Mouse (Mus musculus): Measurements from ENCODE around the gene Ptgdr2. TPM values are rescaled to one million over a fixed set of nuclear protein-coding genes. Genes with fewer than 3 reads are reported as not detected.

Ptgdr2 gene
- polyA plus RNA-seq, 1 experiment from 2014 or later = 0.13 TPM

DNA sequence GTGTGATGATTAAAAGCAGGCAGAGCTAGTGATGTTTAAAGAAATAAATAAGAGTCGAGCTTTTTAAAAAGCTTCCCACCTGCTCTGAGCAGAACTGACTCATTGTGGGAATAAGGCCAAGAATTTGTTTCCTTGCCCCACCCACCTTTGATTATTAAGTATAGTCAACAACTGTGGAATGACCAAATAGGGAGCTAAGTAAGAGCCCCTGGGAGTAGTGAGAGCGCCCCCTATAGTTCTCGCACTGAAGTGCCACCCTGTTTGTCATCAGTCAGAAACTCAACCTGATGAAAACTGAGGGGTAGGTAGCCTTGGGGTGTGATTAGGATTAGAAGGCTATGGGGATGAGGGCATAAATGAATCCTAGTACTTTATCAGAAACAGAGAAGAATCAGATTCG lies 39.4 kb downstream of the Ptgdr2 start:
- ATAC-seq = no peak
- 42% methylated on average over 4 of the region's 4 CpGs for WGBS

GRCm38 (mm10) chr19:10979184-10980168 lies 42.5 kb downstream of the Ptgdr2 start:
- WGBS = 11% methylated on average over 18 of the region's 18 CpGs
- no peaks in the 10 kb centered on the region for H3K36me3 ChIP-seq (ENCODE audit: control insufficient read depth, insufficient read depth)

More for the DNA sequence above, 39.4 kb downstream of the Ptgdr2 start:
- H3K36me3 ChIP-seq (ENCODE audit: control insufficient read depth, insufficient read depth) = no peaks in the 10 kb centered on the region
- no peaks in the 10 kb centered on the region for H3K27me3 ChIP-seq (replicated peaks; ENCODE audit: control insufficient read depth, insufficient read depth, low read length)
- no peak overlapping the region for H3K9ac ChIP-seq (replicated peaks; ENCODE audit: low read depth, low read length)
- no peak overlapping the region for H3K4me3 ChIP-seq (replicated peaks; ENCODE audit: low read length)
- 0 out of 2 replicates have a peak, but pooled peaks cover 2% of the 10 kb centered on the region for H3K4me1 ChIP-seq (replicated peaks; ENCODE audit: control insufficient read depth, insufficient read depth, low read length)
- H3K9me3 ChIP-seq (ENCODE audit: control insufficient read depth, low read length) = peaks cover 6% of the 10 kb centered on the region; the same call in 1 of the 2 replicates
- no peak overlapping the region for H3K27ac ChIP-seq (ENCODE audit: low read length)
- no peak overlapping the region for H3K4me2 ChIP-seq (ENCODE audit: low read length)

DNA sequence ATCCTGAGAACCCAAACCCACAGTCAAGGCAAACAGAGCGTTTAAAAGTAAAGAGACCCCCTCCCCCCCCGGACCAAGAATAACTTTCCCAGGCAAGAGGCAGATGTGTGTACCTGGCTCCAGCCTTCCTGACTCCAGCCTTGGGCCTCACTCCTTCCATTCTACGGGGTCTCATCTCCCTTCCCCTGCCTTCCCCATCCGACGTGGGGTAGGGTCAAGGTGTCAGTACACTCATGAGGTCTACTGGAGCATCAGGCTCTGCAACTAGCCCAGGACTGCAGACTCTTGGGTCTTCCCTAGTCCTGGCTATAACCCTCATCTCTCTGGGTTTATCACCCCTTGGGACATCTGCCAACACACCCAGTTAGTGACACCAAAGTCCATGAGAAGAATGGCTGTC lies 43.2 kb downstream of the Ptgdr2 start:
- Histone ChIP-seq H3K9ac (replicated peaks; ENCODE audit: low read depth, low read length) (no peak overlapping the region), H3K4me1 (replicated peaks; ENCODE audit: control insufficient read depth, insufficient read depth, low read length) (0 out of 2 replicates have a peak, but pooled peaks cover 2% of the 10 kb centered on the region), H3K9me3 (ENCODE audit: control insufficient read depth, low read length) (no peaks in the 10 kb centered on the region), H3K27ac (ENCODE audit: low read length) (no peak overlapping the region), H3K4me3 (replicated peaks; ENCODE audit: low read length) (no peak overlapping the region), H3K4me2 (ENCODE audit: low read length) (no peak overlapping the region), H3K27me3 (replicated peaks; ENCODE audit: control insufficient read depth, insufficient read depth, low read length) (no peaks in the 10 kb centered on the region), H3K36me3 (ENCODE audit: control insufficient read depth, insufficient read depth) (no peaks in the 10 kb centered on the region)
- no peak; the same call in 1 of the 2 replicates for ATAC-seq
- 92% methylated on average over 5 of the region's 5 CpGs for WGBS

More at GRCm38 (mm10) chr19:10979184-10980168, 42.5 kb downstream of the Ptgdr2 start:
- H3K9ac ChIP-seq (replicated peaks; ENCODE audit: low read depth, low read length) = 0 out of 2 replicates have a peak overlapping the region, but pooled peaks have one; percentile 19
- peak overlapping the region; percentile 26 for H3K4me2 ChIP-seq (ENCODE audit: low read length)
- H3K27me3 ChIP-seq (replicated peaks; ENCODE audit: control insufficient read depth, insufficient read depth, low read length) = no peaks in the 10 kb centered on the region
- no peak overlapping the region for H3K27ac ChIP-seq (ENCODE audit: low read length)
- H3K9me3 ChIP-seq (ENCODE audit: control insufficient read depth, low read length) = no peaks in the 10 kb centered on the region
- ATAC-seq = peak; percentile 43
- H3K4me3 ChIP-seq (replicated peaks; ENCODE audit: low read length) = no peak overlapping the region
- 0 out of 2 replicates have a peak, but pooled peaks cover 2% of the 10 kb centered on the region for H3K4me1 ChIP-seq (replicated peaks; ENCODE audit: control insufficient read depth, insufficient read depth, low read length)

DNA sequence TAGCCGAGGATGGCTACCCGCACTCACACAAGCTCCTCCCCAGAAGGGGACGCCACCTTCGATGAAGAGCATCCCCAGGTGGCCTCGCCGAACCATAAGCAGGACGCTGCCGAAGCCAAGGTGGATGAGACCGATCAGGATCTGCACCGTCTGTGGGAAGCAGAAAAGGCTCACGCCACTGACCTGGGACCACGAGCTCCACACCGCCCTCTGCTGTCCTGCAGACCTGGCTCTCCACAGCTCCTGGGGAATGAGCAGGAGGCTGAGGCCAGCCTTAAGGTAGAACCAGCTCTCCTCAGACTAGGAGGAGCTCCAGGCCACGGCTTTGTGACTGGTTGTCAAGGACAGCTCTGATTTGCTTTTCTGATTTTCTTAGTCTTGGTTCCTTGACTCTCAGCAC lies 46.2 kb downstream of the Ptgdr2 start:
- Histone ChIP-seq H3K36me3 (ENCODE audit: control insufficient read depth, insufficient read depth) (no peaks in the 10 kb centered on the region), H3K9ac (replicated peaks; ENCODE audit: low read depth, low read length) (no peak overlapping the region), H3K4me1 (replicated peaks; ENCODE audit: control insufficient read depth, insufficient read depth, low read length) (0 out of 2 replicates have a peak, but pooled peaks cover 2% of the 10 kb centered on the region), H3K4me2 (ENCODE audit: low read length) (no peak overlapping the region), H3K9me3 (ENCODE audit: control insufficient read depth, low read length) (no peaks in the 10 kb centered on the region), H3K27ac (ENCODE audit: low read length) (no peak overlapping the region), H3K27me3 (replicated peaks; ENCODE audit: control insufficient read depth, insufficient read depth, low read length) (no peaks in the 10 kb centered on the region), H3K4me3 (replicated peaks; ENCODE audit: low read length) (no peak overlapping the region)
- ATAC-seq = no peak
- 30% methylated on average over 14 of the region's 14 CpGs for WGBS

DNA sequence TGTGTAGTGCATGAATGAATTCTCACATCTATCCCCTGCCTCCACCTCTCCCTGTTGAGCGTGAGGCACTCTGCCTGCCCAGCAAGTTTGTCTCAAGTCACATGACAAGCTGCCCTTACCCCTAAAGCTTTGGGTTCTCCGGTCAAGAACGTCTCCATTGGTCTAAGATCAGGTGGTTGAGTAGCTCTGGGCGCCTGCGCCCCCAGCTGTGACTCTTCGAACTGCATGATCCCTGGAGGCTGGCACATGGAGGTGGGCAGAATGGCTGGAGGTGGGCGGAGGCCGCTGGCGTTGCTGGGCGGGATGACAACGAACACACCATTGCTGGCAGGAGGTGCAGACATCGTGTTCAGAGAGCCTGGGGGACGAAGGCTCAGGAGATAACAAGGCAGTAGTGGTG lies 47.6 kb downstream of the Ptgdr2 start:
- no peaks in the 10 kb centered on the region for H3K27me3 ChIP-seq (replicated peaks; ENCODE audit: control insufficient read depth, insufficient read depth, low read length)

GRCm38 (mm10) chr19:10985889-10986288 lies 48.9 kb downstream of the Ptgdr2 start:
- Histone ChIP-seq H3K4me3 (replicated peaks; ENCODE audit: low read length) (no peak overlapping the region), H3K9me3 (ENCODE audit: control insufficient read depth, low read length) (no peaks in the 10 kb centered on the region), H3K27ac (ENCODE audit: low read length) (no peak overlapping the region), H3K4me1 (replicated peaks; ENCODE audit: control insufficient read depth, insufficient read depth, low read length) (no peaks in the 10 kb centered on the region), H3K9ac (replicated peaks; ENCODE audit: low read depth, low read length) (no peak overlapping the region), H3K36me3 (ENCODE audit: control insufficient read depth, insufficient read depth) (no peaks in the 10 kb centered on the region), H3K4me2 (ENCODE audit: low read length) (no peak overlapping the region), H3K27me3 (replicated peaks; ENCODE audit: control insufficient read depth, insufficient read depth, low read length) (no peaks in the 10 kb centered on the region)
- WGBS = 87% methylated on average over 4 of the region's 4 CpGs
- ATAC-seq = no peak

More for the DNA sequence above, 47.6 kb downstream of the Ptgdr2 start:
- Histone ChIP-seq H3K27ac (ENCODE audit: low read length) (no peak overlapping the region), H3K9me3 (ENCODE audit: control insufficient read depth, low read length) (no peaks in the 10 kb centered on the region), H3K4me3 (replicated peaks; ENCODE audit: low read length) (no peak overlapping the region), H3K9ac (replicated peaks; ENCODE audit: low read depth, low read length) (no peak overlapping the region), H3K4me2 (ENCODE audit: low read length) (no peak overlapping the region), H3K4me1 (replicated peaks; ENCODE audit: control insufficient read depth, insufficient read depth, low read length) (0 out of 2 replicates have a peak, but pooled peaks cover 2% of the 10 kb centered on the region), H3K36me3 (ENCODE audit: control insufficient read depth, insufficient read depth) (no peaks in the 10 kb centered on the region)
- ATAC-seq = no peak
- WGBS = 80% methylated on average over 13 of the region's 13 CpGs

GRCm38 (mm10) chr19:10988563-10988962 lies 51.6 kb downstream of the Ptgdr2 start:
- no peak overlapping the region for H3K4me2 ChIP-seq (ENCODE audit: low read length)
- H3K4me3 ChIP-seq (replicated peaks; ENCODE audit: low read length) = no peak overlapping the region
- H3K27ac ChIP-seq (ENCODE audit: low read length) = no peak overlapping the region
- H3K9ac ChIP-seq (replicated peaks; ENCODE audit: low read depth, low read length) = no peak overlapping the region
- ATAC-seq = no peak
- no peaks in the 10 kb centered on the region for H3K36me3 ChIP-seq (ENCODE audit: control insufficient read depth, insufficient read depth)
- H3K9me3 ChIP-seq (ENCODE audit: control insufficient read depth, low read length) = no peaks in the 10 kb centered on the region
- H3K4me1 ChIP-seq (replicated peaks; ENCODE audit: control insufficient read depth, insufficient read depth, low read length) = no peaks in the 10 kb centered on the region
- no peaks in the 10 kb centered on the region for H3K27me3 ChIP-seq (replicated peaks; ENCODE audit: control insufficient read depth, insufficient read depth, low read length)
- WGBS = 88% methylated on average over 1 of the region's 1 CpGs

DNA sequence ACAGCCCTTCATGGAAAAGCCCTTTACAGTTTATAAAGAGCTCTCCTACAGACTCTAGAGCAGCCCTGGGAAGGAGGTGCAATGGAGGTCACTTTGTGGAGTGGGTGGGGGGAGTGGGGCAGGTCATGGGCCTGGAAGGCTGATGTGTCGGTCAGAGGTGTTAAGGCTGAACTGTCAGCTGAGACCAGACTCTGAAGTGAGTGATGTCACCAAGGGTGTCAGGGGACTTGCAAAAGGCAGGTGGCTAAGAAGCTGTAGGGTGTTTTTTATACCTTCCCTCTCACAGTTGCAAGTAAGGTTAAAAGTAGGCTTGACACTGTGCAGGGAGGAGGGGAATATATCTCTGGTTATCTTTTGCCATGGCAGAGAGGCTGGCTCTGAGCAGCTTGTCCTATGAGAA lies 53.8 kb downstream of the Ptgdr2 start:
- no peak overlapping the region for H3K9ac ChIP-seq (replicated peaks; ENCODE audit: low read depth, low read length)
- no peak overlapping the region for H3K27ac ChIP-seq (ENCODE audit: low read length)
- ATAC-seq = no peak
- WGBS = 63% methylated on average over 1 of the region's 1 CpGs
- H3K4me1 ChIP-seq (replicated peaks; ENCODE audit: control insufficient read depth, insufficient read depth, low read length) = no peaks in the 10 kb centered on the region
- no peaks in the 10 kb centered on the region for H3K27me3 ChIP-seq (replicated peaks; ENCODE audit: control insufficient read depth, insufficient read depth, low read length)
- no peaks in the 10 kb centered on the region for H3K36me3 ChIP-seq (ENCODE audit: control insufficient read depth, insufficient read depth)
- H3K9me3 ChIP-seq (ENCODE audit: control insufficient read depth, low read length) = no peaks in the 10 kb centered on the region
- no peak overlapping the region for H3K4me3 ChIP-seq (replicated peaks; ENCODE audit: low read length)
- no peak overlapping the region for H3K4me2 ChIP-seq (ENCODE audit: low read length)

DNA sequence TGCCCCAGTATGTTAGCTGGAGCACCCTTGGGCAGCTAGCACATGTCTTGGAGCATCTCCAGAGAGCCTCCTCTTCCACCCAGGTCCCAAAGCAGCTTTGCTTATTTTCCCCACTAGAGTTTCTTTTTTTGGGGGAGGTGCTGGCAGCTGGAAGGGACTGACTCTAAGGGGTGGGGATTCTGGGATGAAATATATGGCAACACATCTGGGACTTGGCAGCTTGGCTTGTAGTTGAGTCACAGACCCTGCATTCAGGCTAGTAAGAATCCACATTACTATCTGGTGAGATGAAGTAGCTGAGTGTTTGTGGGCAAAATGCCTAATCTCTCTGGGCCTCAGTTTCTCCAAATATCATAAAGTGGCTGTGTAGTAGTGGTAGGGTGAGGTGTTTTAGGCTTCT lies 55.0 kb downstream of the Ptgdr2 start:
- Histone ChIP-seq H3K27me3 (replicated peaks; ENCODE audit: control insufficient read depth, insufficient read depth, low read length) (no peaks in the 10 kb centered on the region), H3K27ac (ENCODE audit: low read length) (no peak overlapping the region), H3K9ac (replicated peaks; ENCODE audit: low read depth, low read length) (no peak overlapping the region), H3K4me1 (replicated peaks; ENCODE audit: control insufficient read depth, insufficient read depth, low read length) (no peaks in the 10 kb centered on the region), H3K36me3 (ENCODE audit: control insufficient read depth, insufficient read depth) (no peaks in the 10 kb centered on the region), H3K9me3 (ENCODE audit: control insufficient read depth, low read length) (no peaks in the 10 kb centered on the region), H3K4me2 (ENCODE audit: low read length) (no peak overlapping the region), H3K4me3 (replicated peaks; ENCODE audit: low read length) (no peak overlapping the region)
- ATAC-seq = no peak
